In the genomic region with DNA sequence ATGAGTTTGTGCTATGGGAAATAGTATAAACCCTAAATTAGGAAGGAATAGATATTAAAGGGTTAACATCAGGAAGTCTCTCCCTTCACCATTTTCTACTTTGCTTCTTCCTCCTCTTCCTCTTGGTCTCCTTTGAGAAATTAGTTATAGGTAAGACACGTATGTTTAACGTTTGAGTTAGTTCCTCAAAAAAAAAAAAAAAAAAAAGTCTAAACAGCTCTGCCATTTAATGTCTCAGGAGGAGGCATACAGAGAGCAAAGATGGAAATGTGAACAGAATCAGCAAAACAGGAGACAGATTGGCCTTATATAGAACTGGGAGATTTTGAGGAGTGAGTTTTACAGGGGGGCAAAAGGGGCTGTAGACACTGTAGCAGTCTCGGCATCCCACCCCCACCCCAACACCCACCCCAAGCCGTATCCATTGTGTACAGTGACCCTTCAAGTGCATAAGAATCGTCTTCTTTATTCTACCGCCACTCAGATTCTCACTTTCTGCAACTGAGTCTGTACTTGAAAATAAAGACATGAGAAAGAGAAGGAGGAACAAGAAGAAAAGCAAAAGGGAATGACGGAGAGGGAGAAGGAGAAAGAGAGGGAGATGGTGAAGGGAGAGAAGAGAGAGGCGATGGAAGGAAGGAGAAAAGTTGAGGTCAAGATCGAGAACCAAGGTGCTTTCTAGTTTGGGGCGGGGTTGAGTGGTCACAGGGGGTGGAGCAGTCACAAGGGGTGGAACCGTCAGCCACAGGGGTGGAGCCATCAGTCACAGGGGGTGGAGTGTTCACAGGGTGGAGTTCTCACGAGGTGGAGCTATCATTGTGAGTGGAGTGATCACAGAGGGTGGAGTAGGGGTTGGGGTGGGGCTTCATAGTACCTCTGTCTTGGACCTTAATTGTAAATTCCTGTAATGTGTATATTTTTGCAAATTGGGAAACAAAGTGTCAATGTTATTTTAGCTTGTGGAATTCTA, we compare ENCODE assay signal across 12 mouse cellular contexts.
DNase-seq lines count a peak whose midpoint lies in the region; ATAC-seq and TF ChIP-seq lines count a peak whose summit lies in the region.
"Had no signal": no experiment of that assay in that cellular context is flagged by ENCODE, and none has a peak within 500 bp of the region (broad histone marks: within the 10 kb centered on the region; RNA-seq: fewer than 3 reads in every experiment).

No protein-coding gene starts in this region.

- 0 out of 2 replicates have a peak, but pooled peaks have one; percentile 43 for ATAC-seq in hindbrain, embryonic 13.5 days (ENCODE audit: low FRiP score)
- ATAC-seq in hindbrain, embryonic 14.5 days (ENCODE audit: low FRiP score) = no peak
- peak; percentile 91 for ATAC-seq in liver, embryonic 15.5 days (ENCODE audit: insufficient read depth)
- ATAC-seq: forebrain, embryonic 13.5 days had no signal

- H3K27me3 ChIP-seq in hindbrain, embryonic 13.5 days = no peaks in the 10 kb centered on the region
- no peaks in the 10 kb centered on the region for H3K27me3 ChIP-seq in hindbrain, embryonic 14.5 days (ENCODE audit: control insufficient read depth, insufficient read depth, low read length)
- no peaks in the 10 kb centered on the region for H3K27me3 ChIP-seq in ES-Bruce4 (ENCODE audit: control insufficient read depth, insufficient read depth, low read length, poor library complexity, severe bottlenecking)
- H3K27me3 ChIP-seq in liver, embryonic 15.5 days = 0 out of 2 replicates have a peak, but pooled peaks cover 3% of the 10 kb centered on the region
- H3K27me3 ChIP-seq: forebrain, embryonic 13.5 days; megakaryocyte, embryonic 14.5 days had no signal

- no peaks in the 10 kb centered on the region for H3K4me1 ChIP-seq in hindbrain, embryonic 13.5 days (replicated peaks)
- H3K4me1 ChIP-seq in hindbrain, embryonic 14.5 days (replicated peaks; ENCODE audit: control insufficient read depth, insufficient read depth, low read length) = no peaks in the 10 kb centered on the region
- no peaks in the 10 kb centered on the region for H3K4me1 ChIP-seq in ES-Bruce4 (ENCODE audit: control insufficient read depth, insufficient read depth, low read length)
- H3K4me1 ChIP-seq in liver, embryonic 15.5 days (replicated peaks) = peaks cover 70% of the 10 kb centered on the region
- H3K4me1 ChIP-seq: forebrain, embryonic 13.5 days; megakaryocyte, embryonic 14.5 days had no signal

- no peaks in the 10 kb centered on the region for H3K9me3 ChIP-seq in hindbrain, embryonic 13.5 days
- no peaks in the 10 kb centered on the region for H3K9me3 ChIP-seq in hindbrain, embryonic 14.5 days (ENCODE audit: control insufficient read depth, low read length)
- H3K9me3 ChIP-seq in ES-Bruce4 (replicated peaks; ENCODE audit: control insufficient read depth, insufficient read depth, low read length, poor library complexity, severe bottlenecking) = no peaks in the 10 kb centered on the region
- no peaks in the 10 kb centered on the region for H3K9me3 ChIP-seq in liver, embryonic 15.5 days (replicated peaks)
- H3K9me3 ChIP-seq: forebrain, embryonic 13.5 days had no signal

- no peak for TF ChIP-seq POLR2A in ES-Bruce4 (IDR thresholded peaks at IDR 0.05; ENCODE audit: insufficient read depth, low read length)

- no peak overlapping the region for H3K4me3 ChIP-seq in hindbrain, embryonic 13.5 days
- H3K4me3 ChIP-seq in hindbrain, embryonic 14.5 days (replicated peaks; ENCODE audit: low read length) = no peak overlapping the region
- no peak overlapping the region for H3K4me3 ChIP-seq in ES-Bruce4 (ENCODE audit: low read depth, low read length)
- peak overlapping the region; percentile 14 for H3K4me3 ChIP-seq in liver, embryonic 15.5 days (replicated peaks)
- H3K4me3 ChIP-seq: forebrain, embryonic 13.5 days; megakaryocyte, embryonic 14.5 days had no signal

- H3K4me2 ChIP-seq in hindbrain, embryonic 13.5 days = no peak overlapping the region
- no peak overlapping the region for H3K4me2 ChIP-seq in hindbrain, embryonic 14.5 days (replicated peaks)
- H3K4me2 ChIP-seq in liver, embryonic 15.5 days = peak overlapping the region; percentile 52
- H3K4me2 ChIP-seq: forebrain, embryonic 13.5 days had no signal

- no peak for DNase-seq in hindbrain, embryonic 14.5 days (ENCODE audit: low spot score)
- DNase-seq in c-Kit-positive CD71-positive TER-119-negative erythroid progenitor cells, embryonic 14.5 days (ENCODE audit: low read depth) = peak; percentile 60
- no peak for DNase-seq in gastrocnemius, postnatal 25 days
- no peak for DNase-seq in left cerebral cortex, postnatal 10 days (ENCODE audit: extremely low spot score in 1 of 2, low spot score in 2 of 2)
- no peak for DNase-seq in left cerebral cortex, postnatal 25 days (ENCODE audit: low spot score in 2 of 2)
- DNase-seq: cerebellum, adult 11-12 months; kidney, postnatal 14 days had no signal

- H3K36me3 ChIP-seq in hindbrain, embryonic 13.5 days = peaks cover 34% of the 10 kb centered on the region
- peaks cover 47% of the 10 kb centered on the region for H3K36me3 ChIP-seq in hindbrain, embryonic 14.5 days (replicated peaks; ENCODE audit: control insufficient read depth, insufficient read depth)
- no peaks in the 10 kb centered on the region for H3K36me3 ChIP-seq in ES-Bruce4 (ENCODE audit: control insufficient read depth, insufficient read depth, low read length, poor library complexity, severe bottlenecking)
- H3K36me3 ChIP-seq in liver, embryonic 15.5 days (replicated peaks) = no peaks in the 10 kb centered on the region

- WGBS in hindbrain, embryonic 13.5 days = 49% methylated on average over 12 of the region's 12 CpGs
- 41% methylated on average over 12 of the region's 12 CpGs for WGBS in hindbrain, embryonic 14.5 days
- WGBS in liver, embryonic 15.5 days (ENCODE audit: insufficient replicate concordance) = 40% methylated on average over 12 of the region's 12 CpGs

- no peak overlapping the region for H3K27ac ChIP-seq in hindbrain, embryonic 13.5 days
- H3K27ac ChIP-seq in hindbrain, embryonic 14.5 days = no peak overlapping the region
- H3K27ac ChIP-seq in ES-Bruce4 (ENCODE audit: insufficient read depth, low read length) = peak overlapping the region; percentile 64
- peak overlapping the region; percentile 96 for H3K27ac ChIP-seq in liver, embryonic 15.5 days (replicated peaks)
- H3K27ac ChIP-seq: forebrain, embryonic 13.5 days had no signal

- TF ChIP-seq EP300 in ES-Bruce4 (IDR thresholded peaks at IDR 0.05; ENCODE audit: insufficient read depth, low read depth, low read length) = peak; percentile 60; the same call in 1 of the 2 replicates

- intact Hi-C loops in left cerebral cortex, postnatal 10 days (cut with DNase I) = no loop called here
- intact Hi-C loops in left cerebral cortex, postnatal 25 days (cut with DNase I) = no loop called here

- TF ChIP-seq CTCF in ES-Bruce4 (IDR thresholded peaks at IDR 0.05; ENCODE audit: low read depth, low read length) = no peak

- H3K9ac ChIP-seq in hindbrain, embryonic 13.5 days = no peak overlapping the region
- H3K9ac ChIP-seq in hindbrain, embryonic 14.5 days = no peak overlapping the region
- no peak overlapping the region for H3K9ac ChIP-seq in ES-Bruce4 (ENCODE audit: low read depth, poor library complexity, severe bottlenecking)
- H3K9ac ChIP-seq in liver, embryonic 15.5 days = no peak overlapping the region
- H3K9ac ChIP-seq: forebrain, embryonic 13.5 days had no signal

Comparison
In these comparisons a context has a peak if more than half of its experiments do, and no peak if none do; other contexts are left out.
1. H3K27ac ChIP-seq: peak in ES-Bruce4 (single experiment) and liver, embryonic 15.5 days (single experiment); none in hindbrain, embryonic 13.5 days (single experiment) and hindbrain, embryonic 14.5 days (single experiment).